Mouse (Mus musculus) kidney, postnatal 14 days (tissue): ENCODE data around the gene BC030499.
A peak's percentile ranks its signal among the peaks of the same experiment; 100 is the strongest.
"Not testable (repeated sequence)": the region's sequence is repeated elsewhere in the genome, so short reads cannot be mapped to it uniquely, and the experiment has no call there.

Source experiments
- DNase-seq: peaks from one replicate; pipeline ENCODE4 v3.0.0; 2022; ENCODE audit warnings: mixed read lengths

The BC030499 gene

DNA sequence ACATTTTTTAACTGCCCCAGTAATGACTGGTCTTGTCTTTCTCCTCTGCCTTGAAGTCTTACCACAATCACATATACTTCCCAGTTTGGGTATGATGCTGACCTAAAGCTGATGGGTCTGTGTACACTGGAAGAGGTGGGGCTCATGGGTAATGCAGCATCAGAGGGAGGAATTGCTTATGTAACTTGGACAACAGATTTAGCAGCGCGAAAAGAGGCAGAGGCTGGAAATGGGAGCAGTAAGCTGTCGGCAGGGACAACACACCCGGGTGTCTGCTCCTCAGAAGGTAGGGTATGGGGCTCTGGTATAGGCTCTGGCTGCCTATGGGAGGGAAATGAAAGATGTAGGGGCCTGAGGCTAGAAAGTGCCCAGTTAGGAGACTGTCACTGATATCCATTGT lies at the start of gene BC030499:
Gene BC030499 (plus strand): TSS at position 188 of the 400 bp plus-strand sequence.
- DNase-seq: no peak

DNA sequence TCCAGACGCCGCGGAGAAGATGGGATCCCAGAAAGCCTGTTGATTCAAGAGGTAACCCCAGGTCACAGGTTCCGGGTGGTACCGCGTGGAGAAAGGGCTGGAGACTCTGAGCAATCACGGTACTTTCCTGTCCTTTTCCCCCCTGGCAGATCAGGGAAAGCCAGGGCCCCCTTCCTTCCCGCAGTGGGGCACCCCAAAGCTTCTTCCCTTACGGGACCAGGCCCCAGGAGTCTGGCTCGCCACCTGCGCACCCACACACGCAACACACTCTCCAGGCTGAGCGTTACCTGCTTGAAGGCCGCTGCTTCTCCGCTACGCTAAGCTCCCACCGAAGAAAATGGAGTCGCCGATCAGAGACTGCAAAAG lies 45.4 kb upstream of the BC030499 start:
- no peak for DNase-seq

DNA sequence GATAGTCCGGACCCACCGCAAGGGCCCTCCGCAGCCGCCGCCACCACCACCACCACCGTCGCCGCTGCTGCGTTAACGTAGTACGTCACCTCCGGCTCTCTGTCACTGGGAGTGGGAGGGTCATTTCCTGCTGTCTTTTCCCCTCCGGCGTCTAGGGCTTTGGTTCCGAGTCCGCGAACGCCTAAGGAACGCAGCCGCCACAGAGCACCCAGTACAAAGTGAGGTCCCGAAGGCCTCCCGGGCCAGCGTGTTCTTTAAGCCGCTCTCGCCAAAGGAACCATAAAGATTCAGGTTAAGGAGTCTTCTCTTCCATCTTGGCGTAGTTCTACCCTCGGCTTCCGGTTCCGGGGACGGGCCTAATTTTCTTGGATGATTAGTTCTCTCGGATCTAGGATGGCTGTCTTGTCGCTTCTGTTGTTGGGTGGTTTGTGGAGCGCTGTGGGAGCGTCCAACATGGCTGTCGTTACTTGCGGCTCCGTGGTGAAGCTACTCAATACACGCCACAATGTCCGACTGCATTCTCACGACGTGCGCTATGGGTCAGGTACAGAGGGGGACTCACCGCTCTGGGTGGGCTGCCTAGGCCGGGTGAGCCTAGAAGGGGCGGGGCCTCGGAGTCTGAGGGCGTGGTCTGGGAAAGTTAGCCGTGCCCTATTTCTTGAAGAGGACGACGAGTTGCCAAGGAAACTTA lies 44.9 kb upstream of the BC030499 start, which contains the start of the genes Sdf2 and Supt6:
Gene Sdf2 (plus strand): TSS at position 120 of the 691 bp plus-strand sequence.
Gene Supt6 (minus strand): TSS at position 361 of the 691 bp plus-strand sequence.
- DNase-seq: peak; percentile 93

- no peak for DNase-seq
These were observed 44.2 kb upstream of the BC030499 start for GRCm38 (mm10) chr11:78246318-78247011.

DNA sequence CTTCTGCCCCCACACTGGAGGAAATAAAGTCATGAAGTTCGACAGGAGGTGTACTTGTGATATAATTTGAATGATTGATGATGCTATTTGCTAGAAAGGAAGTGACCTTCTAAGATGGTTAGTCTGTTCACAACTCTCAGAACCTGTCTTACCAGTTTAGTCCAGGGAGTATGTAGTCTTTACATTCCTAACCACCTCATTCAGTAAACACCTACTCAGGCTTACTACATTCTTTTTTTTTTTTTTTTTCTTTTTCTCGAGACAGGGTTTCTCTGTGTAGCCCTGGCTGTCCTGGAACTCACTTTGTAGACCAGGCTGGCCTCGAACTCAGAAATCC lies 43.7 kb upstream of the BC030499 start:
- DNase-seq: no peak

DNA sequence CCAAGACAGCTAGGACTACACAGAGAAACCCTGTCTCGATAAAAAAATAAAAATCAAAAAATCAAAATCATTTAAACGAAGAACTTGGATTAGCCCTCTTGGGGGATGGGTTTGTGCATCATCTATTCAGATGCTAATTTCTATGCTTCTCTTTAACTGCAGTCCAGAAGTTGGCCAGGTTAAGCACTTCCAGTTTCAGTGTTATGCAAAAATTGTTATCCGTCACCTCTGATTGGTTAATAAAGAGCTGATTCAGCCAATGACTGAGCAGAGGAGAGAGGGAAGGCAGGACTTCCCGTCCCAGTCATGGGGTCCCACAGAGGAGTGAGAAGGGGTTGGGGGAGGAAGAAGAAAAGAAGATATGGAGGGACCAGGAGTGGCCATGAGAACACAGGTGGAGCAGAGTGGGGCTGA lies 42.9 kb upstream of the BC030499 start:
- no peak for DNase-seq

GRCm38 (mm10) chr11:78256618-78257017 lies 34.0 kb upstream of the BC030499 start:
- DNase-seq: peak; percentile 35

DNA sequence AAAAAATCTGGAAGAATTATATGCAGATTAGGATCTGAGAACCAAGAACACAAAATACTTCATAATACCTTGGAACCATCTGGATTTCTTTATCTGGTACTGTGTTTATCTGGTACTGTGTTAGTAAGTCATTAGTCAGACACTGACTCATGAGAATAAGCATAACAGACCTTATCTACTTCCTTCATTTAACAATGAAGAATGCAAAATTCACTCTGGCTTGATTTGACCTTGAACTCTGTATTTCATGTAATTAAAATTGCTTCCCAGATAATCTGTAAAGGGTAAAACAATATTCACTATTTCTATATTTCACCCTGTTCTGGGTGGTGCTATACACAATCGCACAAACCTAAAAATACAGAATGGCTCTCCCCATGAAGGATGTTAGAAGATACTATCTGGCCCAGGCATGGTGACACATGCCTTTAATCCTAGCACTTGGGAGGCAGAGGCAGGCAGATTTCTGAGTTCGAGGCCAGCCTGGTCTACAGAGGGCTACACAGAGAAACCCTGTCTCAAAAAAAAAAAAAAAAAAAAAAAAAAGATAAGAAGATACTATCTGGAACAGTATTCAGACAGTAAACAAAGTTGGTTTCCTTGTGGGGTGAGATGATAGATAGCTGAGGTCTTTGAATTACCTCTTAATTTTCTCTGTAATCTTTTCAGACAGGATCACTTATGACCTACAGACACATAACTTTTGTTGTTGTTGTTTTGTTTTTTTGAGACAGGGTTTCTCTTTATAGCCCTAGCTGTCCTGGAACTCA lies 30.0 kb upstream of the BC030499 start:
- no peak for DNase-seq

- peak; percentile 97 for DNase-seq
These were observed 29.0 kb upstream of the BC030499 start, which contains the start of gene 2610507B11Rik for GRCm38 (mm10) chr11:78261380-78262352. TSS of gene 2610507B11Rik (plus strand) at chr11:78261752.

DNA sequence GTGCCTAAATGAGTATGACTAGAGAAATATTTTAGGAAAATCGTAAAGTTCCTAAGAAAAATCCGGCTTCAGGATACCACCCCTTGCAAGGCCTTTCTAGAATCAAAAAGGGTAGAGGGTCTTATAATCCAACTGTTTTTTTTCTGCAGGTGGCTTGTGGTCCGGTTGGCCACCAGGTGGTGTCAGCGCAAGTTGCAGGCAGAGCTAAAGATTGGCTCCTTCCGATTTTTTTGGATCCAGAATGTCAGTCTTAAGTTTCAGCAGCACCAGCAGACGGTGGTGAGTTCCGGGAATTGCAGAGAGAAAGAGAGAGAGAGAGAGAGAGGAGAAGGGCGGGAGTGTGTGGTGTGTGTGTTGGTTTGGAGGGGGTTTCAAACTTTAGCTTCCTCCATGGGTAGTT lies 28.1 kb upstream of the BC030499 start:
- peak; percentile 64 for DNase-seq

- DNase-seq: no peak
These were observed 25.1 kb upstream of the BC030499 start for GRCm38 (mm10) chr11:78265571-78265970.

- DNase-seq: no peak
These were observed 18.7 kb upstream of the BC030499 start for GRCm38 (mm10) chr11:78271986-78272385.

DNA sequence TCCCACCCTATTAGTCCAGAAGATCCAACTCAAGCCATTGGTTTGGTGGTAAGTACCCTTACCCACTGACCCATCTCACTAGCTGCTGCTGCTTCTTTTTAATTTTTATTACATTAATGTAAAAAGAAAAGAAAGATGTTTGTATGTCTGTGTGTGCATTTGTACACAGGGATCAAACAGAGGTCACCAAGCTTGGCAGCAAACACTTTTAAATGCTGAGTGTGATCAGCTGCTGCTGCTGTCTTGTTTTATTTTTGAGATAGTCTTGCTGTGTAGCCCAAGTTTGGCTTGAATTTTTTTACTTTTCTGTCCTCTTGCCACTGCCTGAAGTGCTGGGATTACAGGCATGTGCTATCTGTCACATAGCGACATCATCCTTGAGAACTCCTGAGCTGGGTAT lies 15.0 kb upstream of the BC030499 start:
- DNase-seq: peak; percentile 25

DNA sequence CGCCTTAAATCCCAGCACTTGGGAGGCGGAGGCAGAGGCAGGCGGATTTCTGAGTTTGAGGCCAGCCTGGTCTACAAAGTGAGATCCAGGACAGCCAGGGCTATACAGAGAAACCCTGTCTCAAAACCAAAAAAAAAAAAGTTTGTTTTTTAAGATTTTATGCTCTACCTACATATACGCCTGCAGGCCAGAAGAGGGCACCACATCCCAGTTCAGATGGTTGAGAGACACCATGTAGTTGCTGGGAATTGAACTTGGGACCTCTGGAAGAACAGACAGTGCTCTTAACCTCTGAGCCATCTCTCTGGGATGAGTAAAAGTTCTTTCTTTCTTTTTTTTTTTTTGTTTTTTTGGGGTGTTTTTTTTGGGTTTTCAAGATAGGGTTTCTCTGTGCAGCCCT lies 14.5 kb upstream of the BC030499 start:
- not testable (repeated sequence) for DNase-seq

DNA sequence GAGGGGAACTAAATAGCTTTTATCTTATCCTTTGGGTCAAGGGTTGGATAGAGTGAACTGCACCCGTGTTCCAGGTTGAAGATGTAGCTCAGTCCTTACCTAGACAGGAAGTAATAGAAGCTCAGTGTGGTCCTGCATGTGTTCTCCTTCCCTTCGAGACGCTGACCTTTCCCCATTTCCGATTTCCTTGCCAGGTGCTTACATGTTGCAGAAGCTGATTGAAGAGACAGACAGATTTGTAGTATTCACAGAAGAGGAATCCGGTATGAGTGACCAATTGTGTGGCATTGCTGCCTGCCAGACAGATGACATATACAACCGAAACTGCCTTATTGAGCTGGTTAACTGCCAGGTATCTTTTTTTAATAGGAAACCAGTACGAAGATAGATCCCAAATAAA lies 11.8 kb upstream of the BC030499 start:
- DNase-seq: no peak

DNA sequence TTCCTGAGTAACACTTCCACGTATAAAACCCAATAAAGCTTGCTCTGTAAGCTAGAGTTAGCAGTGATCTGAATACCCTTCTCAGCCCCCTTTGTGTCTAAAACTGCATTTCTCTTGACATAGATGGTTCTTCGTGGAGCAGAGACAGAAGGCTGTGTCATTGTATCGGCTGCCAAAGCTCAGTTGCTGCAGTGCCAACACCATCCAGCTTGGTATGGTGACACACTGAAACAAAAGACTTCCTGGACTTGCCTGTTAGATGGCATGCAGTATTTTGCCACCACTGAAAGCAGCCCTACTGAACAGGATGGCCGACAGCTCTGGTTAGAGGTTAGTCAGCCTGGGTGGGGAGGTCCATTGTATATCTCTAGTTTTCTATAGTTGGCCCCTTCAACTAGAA lies 11.1 kb upstream of the BC030499 start:
- no peak for DNase-seq

- DNase-seq: no peak
These were observed 1.4 kb upstream of the BC030499 start for GRCm38 (mm10) chr11:78289146-78289763.

GRCm38 (mm10) chr11:78294585-78294984 lies 3.9 kb downstream of the BC030499 start:
- DNase-seq: no peak

DNA sequence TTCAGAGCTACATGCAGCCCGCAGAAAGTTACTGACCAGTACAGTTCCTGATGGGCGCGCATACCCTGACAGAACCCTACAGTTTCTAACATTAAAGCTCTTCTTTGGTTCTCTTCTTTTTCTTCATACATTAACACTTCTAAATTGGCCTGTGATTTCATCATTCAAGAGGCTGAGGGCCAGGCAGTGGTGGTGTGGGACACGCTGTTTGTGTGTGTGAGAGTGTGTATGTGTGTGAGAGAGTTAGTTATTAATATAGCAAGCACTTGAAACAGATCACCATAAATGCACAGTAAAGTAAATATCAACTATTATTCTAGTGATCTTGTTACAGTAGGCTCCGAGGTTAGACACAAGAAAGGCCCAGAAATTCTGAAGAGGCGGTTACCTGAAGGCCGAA lies 10.3 kb downstream of the BC030499 start:
- no peak for DNase-seq

DNA sequence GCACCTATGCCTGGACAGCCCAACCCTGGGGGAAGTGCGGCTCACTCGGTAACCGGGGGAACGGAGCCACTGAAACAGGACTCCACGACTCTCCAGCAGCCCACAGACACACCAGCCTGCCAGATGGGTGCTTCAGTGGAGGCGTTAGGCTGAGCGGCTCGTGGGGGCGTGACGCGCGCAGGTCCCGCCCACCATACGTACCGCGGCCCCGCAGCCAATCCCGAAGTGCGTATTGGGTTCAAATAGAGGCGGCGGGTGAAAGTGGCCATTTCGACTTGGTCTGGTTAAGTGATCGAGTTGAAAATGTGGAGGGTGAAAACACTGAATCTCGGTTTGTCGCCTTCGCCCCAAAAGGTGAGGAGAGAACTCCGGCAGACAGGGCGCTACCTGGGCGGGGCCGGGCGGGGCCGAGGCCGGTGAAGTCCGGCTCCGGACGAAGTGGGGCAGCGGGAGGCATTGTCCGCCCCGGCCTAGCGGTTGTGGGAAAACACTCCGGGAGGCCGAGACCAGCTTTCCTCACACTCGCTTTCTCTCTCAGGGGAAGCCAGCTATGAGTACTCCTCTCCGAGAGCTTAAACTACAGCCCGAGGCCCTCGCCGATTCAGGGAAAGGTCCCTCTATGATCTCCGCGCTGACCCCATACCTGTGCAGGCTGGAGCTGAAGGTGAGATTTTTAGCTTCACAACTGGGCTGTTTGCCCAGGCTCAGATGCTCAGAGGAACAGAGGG lies 10.9 kb downstream of the BC030499 start, which contains the start of gene Spag5:
Gene Spag5 (plus strand): TSS at position 173 of the 728 bp plus-strand sequence.
- peak; percentile 94 for DNase-seq

DNA sequence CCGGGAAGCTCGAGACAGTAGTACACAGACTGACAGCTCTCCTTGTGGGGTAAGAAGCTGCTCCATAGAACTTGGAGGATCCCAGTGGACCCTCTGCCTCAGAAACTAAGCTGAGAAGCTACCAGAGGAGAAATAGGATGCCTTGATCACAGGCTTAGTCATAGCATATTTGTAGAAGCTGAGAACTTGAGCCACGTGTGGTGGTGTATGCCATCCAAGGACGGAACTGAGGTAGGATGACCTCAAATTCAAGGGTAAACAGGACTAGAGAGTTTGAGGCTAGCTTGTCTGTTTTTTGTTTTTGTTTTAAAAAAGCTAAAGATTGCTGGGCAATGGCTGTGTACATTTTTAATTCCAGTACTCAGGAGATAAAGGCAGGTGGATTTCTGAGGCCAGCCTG lies 14.6 kb downstream of the BC030499 start:
- DNase-seq: no peak
